Mouse (Mus musculus) MEL (cell line): Measurements from ENCODE around the gene Pmfbp1.

Experiments
- CTCF ChIP-seq, 3 experiments: IDR thresholded peaks in 2 of 3; conservative IDR thresholded peaks in 1 of 3; 2 replicates each; pipeline ENCODE4 v1.5.1; 2011 to 2012; ENCODE audit warnings: low read length in 3 of 3, low read depth in 2 of 3, mild to moderate bottlenecking in 2 of 3, improper control_type of control experiment in 1 of 3, inconsistent platforms in 1 of 3, mixed read lengths in 1 of 3, moderate library complexity in 1 of 3; ENCODE audit not compliant: control insufficient read depth in 1 of 3, insufficient read depth in 1 of 3, poor library complexity in 1 of 3, severe bottlenecking in 1 of 3
- GABPA ChIP-seq: IDR thresholded peaks from 2 replicates; pipeline ENCODE4 v1.6.1; 2012; ENCODE audit warnings: low read depth, mild to moderate bottlenecking, inconsistent platforms, low read length, improper control_type of control experiment, moderate library complexity
- HCFC1 ChIP-seq: IDR thresholded peaks from 2 replicates; pipeline ENCODE4 v1.6.1; 2012; ENCODE audit warnings: low read depth, mild to moderate bottlenecking, inconsistent platforms, low read length, improper control_type of control experiment, moderate library complexity
- MYC ChIP-seq: IDR thresholded peaks from 2 replicates; pipeline ENCODE4 v1.6.1; 2011; ENCODE audit warnings: low read depth, mild to moderate bottlenecking, low read length, improper control_type of control experiment, moderate library complexity
- POLR2A ChIP-seq, 2 experiments: IDR thresholded peaks; 2 replicates each; pipeline ENCODE4 v1.6.1; 2011 to 2012; ENCODE audit warnings: low read length in 2 of 2, mild to moderate bottlenecking in 2 of 2, control low read depth in 1 of 2, improper control_type of control experiment in 1 of 2, low read depth in 1 of 2, moderate library complexity in 1 of 2; ENCODE audit not compliant: control insufficient read depth in 1 of 2, insufficient read depth in 1 of 2, poor library complexity in 1 of 2
- ZMIZ1 ChIP-seq: IDR thresholded peaks from 2 replicates; pipeline ENCODE4 v1.6.1; 2012; ENCODE audit warnings: low read depth, mild to moderate bottlenecking, inconsistent platforms, low read length, improper control_type of control experiment, moderate library complexity

DNA sequence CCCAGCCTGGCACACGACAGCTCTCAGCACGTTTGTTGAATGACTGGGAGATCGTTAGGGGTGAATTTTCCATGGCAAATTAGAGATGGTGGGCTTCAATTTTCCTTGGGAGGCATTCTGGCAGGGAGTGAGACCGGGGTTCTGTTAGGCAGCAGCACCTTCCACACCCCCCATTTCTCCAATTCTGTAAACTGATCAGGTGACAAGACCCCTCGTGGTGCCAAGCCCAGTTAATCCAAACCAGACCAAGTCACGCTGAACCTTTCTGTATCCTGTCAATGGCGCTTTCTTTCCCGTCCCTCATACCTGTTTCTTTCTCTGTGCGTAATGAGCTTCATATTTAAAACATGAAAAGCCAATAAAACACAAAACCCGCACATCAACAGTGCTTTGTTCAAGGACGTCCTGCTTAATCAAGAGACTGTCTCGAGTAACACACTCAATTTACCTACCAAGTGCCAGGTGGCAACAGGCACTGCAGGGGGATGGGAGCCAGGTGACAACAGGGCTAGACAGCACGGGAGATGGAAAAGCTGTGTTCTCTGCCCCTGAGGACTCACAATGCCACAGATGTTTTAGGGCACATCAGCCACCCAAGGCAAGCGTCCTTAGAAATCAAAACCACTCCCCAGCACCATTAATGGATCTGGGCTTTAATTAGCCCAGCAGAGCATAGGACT, 19.2 kb upstream of the Pmfbp1 start:
- no peak for TF ChIP-seq ZMIZ1
- no peak for TF ChIP-seq MYC
- TF ChIP-seq HCFC1 = no peak
- TF ChIP-seq POLR2A (IDR thresholded peaks at IDR 0.05; ENCODE audit: control insufficient read depth in 1 of 2, insufficient read depth in 1 of 2, low read depth in 1 of 2, low read length in 2 of 2, poor library complexity in 1 of 2) = no peak
- no peak for TF ChIP-seq GABPA
- TF ChIP-seq CTCF (IDR thresholded peaks at IDR 0.05 in 2 of 3, conservative IDR thresholded peaks at IDR 0.05 in 1 of 3; ENCODE audit: control insufficient read depth in 1 of 3, insufficient read depth in 1 of 3, low read depth in 2 of 3, low read length in 3 of 3, poor library complexity in 1 of 3, severe bottlenecking in 1 of 3) = no peak
